Mouse (Mus musculus) intestine, embryonic 14.5 days (tissue): ENCODE results near the gene Acpp. TPM values are rescaled to one million over a fixed set of nuclear protein-coding genes. Genes with fewer than 3 reads are reported as not detected.

Experiments used
- ATAC-seq: fragments of 200-750 bp; cut with Nextera tagmentation; replicated peaks from 2 replicates; pipeline ENCODE4 v1.8.0; 2017; ENCODE audit warnings: low read depth, moderate number of reproducible peaks, moderate TSS enrichment, moderate library complexity; ENCODE audit not compliant: low FRiP score, low TSS enrichment
- DNase-seq: peaks from one replicate; pipeline ENCODE4 v3.0.0-alpha.2; 2018; ENCODE audit warnings: low spot score
- H3K27ac ChIP-seq: fragments of 300-500 bp; sonication (generic); 2 replicates; pipeline ENCODE4 v1.5.1; 2014; ENCODE audit warnings: low read depth, mild to moderate bottlenecking, control low read depth
- H3K27me3 ChIP-seq: fragments of 300-500 bp; sonication (generic); replicated peaks from 2 replicates; pipeline ENCODE4 v1.6.1; 2014; ENCODE audit warnings: low read length, control low read depth; ENCODE audit not compliant: control insufficient read depth, insufficient read depth
- H3K36me3 ChIP-seq: fragments of 300-500 bp; sonication (generic); 2 replicates; pipeline ENCODE4 v1.6.1; 2014; ENCODE audit warnings: low read length, control low read depth; ENCODE audit not compliant: control insufficient read depth, insufficient read depth
- H3K4me1 ChIP-seq: fragments of 300-500 bp; sonication (generic); replicated peaks from 2 replicates; pipeline ENCODE4 v1.6.1; 2014; ENCODE audit warnings: low read length, control low read depth, mixed read lengths; ENCODE audit not compliant: control insufficient read depth, insufficient read depth
- H3K4me2 ChIP-seq: fragments of 300-500 bp; sonication (generic); 2 replicates; pipeline ENCODE4 v1.6.1; 2014; ENCODE audit warnings: low read length
- H3K4me3 ChIP-seq: fragments of 300-500 bp; sonication (generic); 2 replicates; pipeline ENCODE4 v1.5.1; 2014; ENCODE audit warnings: low read depth, low read length, control low read depth, mixed read lengths
- H3K9ac ChIP-seq: fragments of 300-500 bp; sonication (generic); 2 replicates; pipeline ENCODE4 v1.6.1; 2014; ENCODE audit warnings: mild to moderate bottlenecking, low read length
- H3K9me3 ChIP-seq: fragments of 300-500 bp; sonication (generic); 2 replicates; pipeline ENCODE4 v1.6.1; 2016; ENCODE audit warnings: low read length, control low read depth; ENCODE audit not compliant: control insufficient read depth
- WGBS: fragments of 180-500 bp; shearing (Covaris S2); extraction: QIAGEN DNeasy Blood & Tissue Kit; methylation state at CpG from one replicate; pipeline ENCODE4 v1.1.7; 2014; 5-methylcytosine and 5-hydroxymethylcytosine counted together
- polyA plus RNA-seq: library from polyadenylated mRNA; unstranded; fragments of >200 nt; fragmentation: Nextera tagmentation; extraction: Ambion mirVana; gene quantifications from 2 replicates; pipeline ENCODE4 v1.2.1, GENCODE M21; 2014

The Acpp gene
- polyA plus RNA-seq, 1 experiment from 2014 or later = 0.92 TPM

GRCm38 (mm10) chr9:104282536-104282935, 55.0 kb downstream of the Acpp start:
- no peaks in the 10 kb centered on the region for H3K27me3 ChIP-seq
- WGBS = 47% methylated on average over 8 of the region's 8 CpGs
- ATAC-seq = no peak
- no peaks in the 10 kb centered on the region for H3K4me1 ChIP-seq
- no peaks in the 10 kb centered on the region for H3K36me3 ChIP-seq
- H3K4me2 ChIP-seq = no peak overlapping the region
- no peak overlapping the region for H3K4me3 ChIP-seq
- H3K9me3 ChIP-seq = no peaks in the 10 kb centered on the region
- H3K9ac ChIP-seq = no peak overlapping the region
- DNase-seq = no peak
- H3K27ac ChIP-seq = no peak overlapping the region

- no peak overlapping the region for H3K4me3 ChIP-seq
- no peak overlapping the region for H3K4me2 ChIP-seq
- H3K36me3 ChIP-seq = no peaks in the 10 kb centered on the region
- ATAC-seq = no peak
- no peaks in the 10 kb centered on the region for H3K27me3 ChIP-seq
- no peaks in the 10 kb centered on the region for H3K4me1 ChIP-seq
- no peaks in the 10 kb centered on the region for H3K9me3 ChIP-seq
- no peak for DNase-seq
- H3K27ac ChIP-seq = no peak overlapping the region
- H3K9ac ChIP-seq = no peak overlapping the region
- 81% methylated on average over 5 of the region's 5 CpGs for WGBS
Observed at GRCm38 (mm10) chr9:104281737-104282136, 55.8 kb downstream of the Acpp start.

- Histone ChIP-seq H3K4me3 (no peak overlapping the region), H3K36me3 (no peaks in the 10 kb centered on the region), H3K27ac (no peak overlapping the region), H3K9ac (no peak overlapping the region), H3K4me1 (no peaks in the 10 kb centered on the region), H3K9me3 (no peaks in the 10 kb centered on the region), H3K4me2 (no peak overlapping the region), H3K27me3 (no peaks in the 10 kb centered on the region)
- ATAC-seq = no peak
- WGBS = 72% methylated on average over 8 of the region's 8 CpGs
- no peak for DNase-seq
Observed at GRCm38 (mm10) chr9:104280725-104281495, 56.6 kb downstream of the Acpp start.

- Histone ChIP-seq H3K4me2 (no peak overlapping the region), H3K27ac (no peak overlapping the region), H3K9me3 (no peaks in the 10 kb centered on the region), H3K4me3 (no peak overlapping the region), H3K4me1 (no peaks in the 10 kb centered on the region), H3K36me3 (no peaks in the 10 kb centered on the region), H3K9ac (no peak overlapping the region), H3K27me3 (no peaks in the 10 kb centered on the region)
- ATAC-seq (no peak), DNase-seq (peak; percentile 69)
- WGBS = 22% methylated on average over 18 of the region's 18 CpGs
Observed at GRCm38 (mm10) chr9:104277528-104278162, 59.9 kb downstream of the Acpp start.

GRCm38 (mm10) chr9:104275084-104275785, 62.3 kb downstream of the Acpp start:
- H3K4me3 ChIP-seq = no peak overlapping the region
- 84% methylated on average over 17 of the region's 17 CpGs for WGBS
- ATAC-seq (no peak), DNase-seq (no peak)
- H3K4me2 ChIP-seq = no peak overlapping the region
- no peaks in the 10 kb centered on the region for H3K27me3 ChIP-seq
- H3K36me3 ChIP-seq = no peaks in the 10 kb centered on the region
- H3K27ac ChIP-seq = no peak overlapping the region
- H3K9me3 ChIP-seq = no peaks in the 10 kb centered on the region
- H3K4me1 ChIP-seq = no peaks in the 10 kb centered on the region
- H3K9ac ChIP-seq = no peak overlapping the region

- H3K36me3 ChIP-seq = no peaks in the 10 kb centered on the region
- H3K9me3 ChIP-seq = no peaks in the 10 kb centered on the region
- DNase-seq (no peak), ATAC-seq (no peak)
- no peak overlapping the region for H3K4me2 ChIP-seq
- 65% methylated on average over 4 of the region's 4 CpGs for WGBS
- no peaks in the 10 kb centered on the region for H3K4me1 ChIP-seq
- no peak overlapping the region for H3K4me3 ChIP-seq
- H3K27ac ChIP-seq = no peak overlapping the region
- H3K9ac ChIP-seq = no peak overlapping the region
- no peaks in the 10 kb centered on the region for H3K27me3 ChIP-seq
Observed at GRCm38 (mm10) chr9:104272057-104272456, 65.5 kb downstream of the Acpp start.

- H3K9me3 ChIP-seq = no peaks in the 10 kb centered on the region
- no peaks in the 10 kb centered on the region for H3K36me3 ChIP-seq
- no peak overlapping the region for H3K27ac ChIP-seq
- H3K27me3 ChIP-seq = no peaks in the 10 kb centered on the region
- no peaks in the 10 kb centered on the region for H3K4me1 ChIP-seq
- no peak for ATAC-seq
- H3K9ac ChIP-seq = no peak overlapping the region
- DNase-seq = no peak
- 64% methylated on average over 4 of the region's 4 CpGs for WGBS
- no peak overlapping the region for H3K4me3 ChIP-seq
- no peak overlapping the region for H3K4me2 ChIP-seq
Observed at GRCm38 (mm10) chr9:104271642-104272041, 65.9 kb downstream of the Acpp start.

GRCm38 (mm10) chr9:104269944-104270343, 67.6 kb downstream of the Acpp start:
- ATAC-seq = no peak
- Histone ChIP-seq H3K36me3 (no peaks in the 10 kb centered on the region), H3K4me2 (no peak overlapping the region; the same call in 1 of the 2 replicates), H3K4me3 (no peak overlapping the region), H3K9ac (no peak overlapping the region), H3K27ac (no peak overlapping the region), H3K27me3 (no peaks in the 10 kb centered on the region), H3K9me3 (no peaks in the 10 kb centered on the region), H3K4me1 (no peaks in the 10 kb centered on the region)
- DNase-seq = no peak
- 69% methylated on average over 3 of the region's 3 CpGs for WGBS
